Mouse (Mus musculus) olfactory bulb, adult 2 months (tissue): ENCODE data around the gene Timeless.

ENCODE experiments used
- CTCF ChIP-seq: fragments of 200-500 bp; IDR thresholded peaks from 2 replicates; pipeline ENCODE4 v1.5.1; 2012; ENCODE audit warnings: low read depth, mild to moderate bottlenecking, low read length, moderate library complexity; ENCODE audit not compliant: insufficient read depth
- POLR2A ChIP-seq: fragments of 200-500 bp; IDR thresholded peaks from 2 replicates; pipeline ENCODE4 v1.6.1; 2012; ENCODE audit warnings: mild to moderate bottlenecking, low read depth, low read length, moderate library complexity; ENCODE audit not compliant: insufficient read depth

GRCm38 (mm10) chr10:128201856-128202255 lies 30.0 kb upstream of the Timeless start:
- TF ChIP-seq CTCF (no peak), POLR2A (no peak)
